Mouse (Mus musculus) ES-Bruce4 (cell line): Measurements from ENCODE around the gene Cers1. TPM values are rescaled to one million over a fixed set of nuclear protein-coding genes. Genes with fewer than 3 reads are reported as not detected.

ENCODE experiments used
- H3K27ac ChIP-seq: 2 replicates; pipeline ENCODE4 v1.5.1; 2012; ENCODE audit warnings: low read length, inconsistent platforms; ENCODE audit not compliant: insufficient read depth
- H3K27me3 ChIP-seq: 2 replicates; pipeline ENCODE4 v1.6.1; 2012; ENCODE audit warnings: mild to moderate bottlenecking, low read length, inconsistent platforms; ENCODE audit not compliant: control insufficient read depth, poor library complexity, insufficient read depth, severe bottlenecking
- H3K36me3 ChIP-seq: 2 replicates; pipeline ENCODE4 v1.6.1; 2012; ENCODE audit warnings: inconsistent platforms, mild to moderate bottlenecking, low read length, moderate library complexity; ENCODE audit not compliant: control insufficient read depth, poor library complexity, insufficient read depth, severe bottlenecking
- H3K4me1 ChIP-seq: one replicate; pipeline ENCODE4 v1.8.1; 2011; ENCODE audit warnings: low read length; ENCODE audit not compliant: control insufficient read depth, insufficient read depth
- H3K4me3 ChIP-seq: 2 replicates; pipeline ENCODE4 v1.5.1; 2011; ENCODE audit warnings: low read depth, mild to moderate bottlenecking, low read length
- H3K9ac ChIP-seq: 2 replicates; pipeline ENCODE4 v1.6.1; 2012; ENCODE audit warnings: low read depth, mild to moderate bottlenecking, inconsistent platforms; ENCODE audit not compliant: poor library complexity, severe bottlenecking
- H3K9me3 ChIP-seq: replicated peaks from 2 replicates; pipeline ENCODE4 v1.6.1; 2012; ENCODE audit warnings: mild to moderate bottlenecking, low read length, inconsistent platforms; ENCODE audit not compliant: control insufficient read depth, poor library complexity, insufficient read depth, severe bottlenecking
- CTCF ChIP-seq: IDR thresholded peaks from one replicate; pipeline ENCODE4 v1.8.1; 2011; ENCODE audit warnings: low read depth, low read length
- EP300 ChIP-seq: IDR thresholded peaks from 2 replicates; pipeline ENCODE4 v1.6.1; 2011; ENCODE audit warnings: low read depth, low read length; ENCODE audit not compliant: insufficient read depth
- POLR2A ChIP-seq: IDR thresholded peaks from one replicate; pipeline ENCODE4 v1.8.1; 2011; ENCODE audit warnings: low read length; ENCODE audit not compliant: insufficient read depth
- polyA plus RNA-seq: library from polyadenylated mRNA; stranded (reverse); fragments of >200 nt; gene quantifications from 2 replicates; pipeline ENCODE4 v1.2.4, GENCODE M21; 2011; ENCODE audit warnings: low read depth; ENCODE audit not compliant: missing spikeins, insufficient read depth, insufficient read length

Cers1 gene
- polyA plus RNA-seq, 1 experiment = 3.4 TPM

- Histone ChIP-seq H3K9ac (peak overlapping the region; percentile 64), H3K9me3 (no peaks in the 10 kb centered on the region), H3K27me3 (no peaks in the 10 kb centered on the region), H3K36me3 (0 out of 2 replicates have a peak, but pooled peaks cover 7% of the 10 kb centered on the region), H3K4me3 (peak overlapping the region; percentile 94), H3K27ac (no peak overlapping the region), H3K4me1 (no peaks in the 10 kb centered on the region)
- TF ChIP-seq CTCF = no peak
- TF ChIP-seq POLR2A = no peak
- TF ChIP-seq EP300 = no peak
Measured at GRCm38 (mm10) chr8:70302901-70303300, 12.7 kb upstream of the Cers1 start.

- no peak overlapping the region for H3K27ac ChIP-seq
- no peaks in the 10 kb centered on the region for H3K4me1 ChIP-seq
- H3K9me3 ChIP-seq = no peaks in the 10 kb centered on the region
- H3K27me3 ChIP-seq = no peaks in the 10 kb centered on the region
- peak; percentile 83 for TF ChIP-seq CTCF
- TF ChIP-seq POLR2A = no peak
- no peak overlapping the region for H3K4me3 ChIP-seq
- no peak overlapping the region for H3K9ac ChIP-seq
- H3K36me3 ChIP-seq = peaks cover 10% of the 10 kb centered on the region; the same call in 1 of the 2 replicates
Measured at GRCm38 (mm10) chr8:70309311-70309710, 6.3 kb upstream of the Cers1 start.

GRCm38 (mm10) chr8:70313399-70313798, 2.2 kb upstream of the Cers1 start:
- Histone ChIP-seq H3K4me3 (no peak overlapping the region), H3K27ac (no peak overlapping the region), H3K36me3 (peaks cover 10% of the 10 kb centered on the region; the same call in 1 of the 2 replicates), H3K9me3 (no peaks in the 10 kb centered on the region), H3K9ac (no peak overlapping the region), H3K4me1 (no peaks in the 10 kb centered on the region), H3K27me3 (no peaks in the 10 kb centered on the region)
- TF ChIP-seq POLR2A (no peak), CTCF (no peak), EP300 (no peak)

GRCm38 (mm10) chr8:70316511-70317504, 1.2 kb downstream of the Cers1 start:
- Histone ChIP-seq H3K27me3 (no peaks in the 10 kb centered on the region), H3K9me3 (no peaks in the 10 kb centered on the region), H3K36me3 (0 out of 2 replicates have a peak, but pooled peaks cover 6% of the 10 kb centered on the region), H3K9ac (peak overlapping the region; percentile 73), H3K27ac (no peak overlapping the region), H3K4me1 (no peaks in the 10 kb centered on the region), H3K4me3 (peak overlapping the region; percentile 87)
- no peak for TF ChIP-seq EP300
- TF ChIP-seq CTCF = no peak
- no peak for TF ChIP-seq POLR2A

- no peaks in the 10 kb centered on the region for H3K4me1 ChIP-seq
- no peak overlapping the region for H3K9ac ChIP-seq
- no peaks in the 10 kb centered on the region for H3K9me3 ChIP-seq
- no peak overlapping the region for H3K4me3 ChIP-seq
- no peak for TF ChIP-seq CTCF
- TF ChIP-seq EP300 = no peak
- TF ChIP-seq POLR2A = no peak
- H3K27me3 ChIP-seq = no peaks in the 10 kb centered on the region
- H3K36me3 ChIP-seq = 0 out of 2 replicates have a peak, but pooled peaks cover 2% of the 10 kb centered on the region
- H3K27ac ChIP-seq = no peak overlapping the region
Measured at GRCm38 (mm10) chr8:70317872-70318271, 2.3 kb downstream of the Cers1 start.

- no peak overlapping the region for H3K9ac ChIP-seq
- no peaks in the 10 kb centered on the region for H3K4me1 ChIP-seq
- no peak overlapping the region for H3K27ac ChIP-seq
- no peak overlapping the region for H3K4me3 ChIP-seq
- H3K27me3 ChIP-seq = no peaks in the 10 kb centered on the region
- no peaks in the 10 kb centered on the region for H3K9me3 ChIP-seq
- H3K36me3 ChIP-seq = no peaks in the 10 kb centered on the region
- TF ChIP-seq POLR2A (no peak), EP300 (no peak), CTCF (no peak)
Measured at GRCm38 (mm10) chr8:70323716-70324115, 8.1 kb downstream of the Cers1 start.
